In genomic region chr19:32956143-32956915, GRCm38 (mm10) we compare ENCODE assay signal across 8 mouse cellular contexts.
DNase-seq lines count a peak whose midpoint lies in the region; ATAC-seq lines count a peak whose summit lies in the region.

No protein-coding gene starts in this region.

- peak; percentile 41 for DNase-seq in heart, embryonic 10.5 days (ENCODE audit: low spot score)
- DNase-seq in heart, adult 8-10 months (ENCODE audit: low spot score), result no peak
- DNase-seq in NIH3T3 (ENCODE audit: low read depth), result peak; percentile 38
- peak; percentile 34 for DNase-seq in midbrain, embryonic 14.5 days
- DNase-seq in testis, postnatal 14 days (ENCODE audit: low spot score), result no peak
- DNase-seq in urinary bladder, postnatal 10 days (ENCODE audit: low spot score), result no peak
- DNase-seq in cerebellum, postnatal 25 days, result no peak

- no peaks in the 10 kb centered on the region; the same call in 1 of the 2 replicates for H3K27me3 ChIP-seq in heart, embryonic 10.5 days (ENCODE audit: insufficient read depth, poor library complexity, severe bottlenecking)
- H3K27me3 ChIP-seq in hindbrain, embryonic 12.5 days, result peaks cover 5% of the 10 kb centered on the region; the same call in 1 of the 2 replicates
- no peaks in the 10 kb centered on the region for H3K27me3 ChIP-seq in midbrain, embryonic 14.5 days (ENCODE audit: control insufficient read depth, insufficient read depth, low read length)

- no peak overlapping the region for H3K9ac ChIP-seq in hindbrain, embryonic 12.5 days
- H3K9ac ChIP-seq in midbrain, embryonic 14.5 days (replicated peaks; ENCODE audit: low read length), result no peak overlapping the region

- peak overlapping the region; percentile 49 for H3K4me3 ChIP-seq in heart, embryonic 10.5 days
- peak overlapping the region; percentile 10; the same call in 1 of the 2 replicates for H3K4me3 ChIP-seq in hindbrain, embryonic 12.5 days
- no peak overlapping the region for H3K4me3 ChIP-seq in midbrain, embryonic 14.5 days (replicated peaks; ENCODE audit: low read depth, low read length)

- no peaks in the 10 kb centered on the region for H3K9me3 ChIP-seq in heart, embryonic 10.5 days
- H3K9me3 ChIP-seq in hindbrain, embryonic 12.5 days (replicated peaks), result no peaks in the 10 kb centered on the region
- H3K9me3 ChIP-seq in midbrain, embryonic 14.5 days (ENCODE audit: control insufficient read depth, low read length), result no peaks in the 10 kb centered on the region

- peaks cover 15% of the 10 kb centered on the region; the same call in 1 of the 2 replicates for H3K4me1 ChIP-seq in heart, embryonic 10.5 days
- peaks cover 22% of the 10 kb centered on the region for H3K4me1 ChIP-seq in hindbrain, embryonic 12.5 days
- H3K4me1 ChIP-seq in midbrain, embryonic 14.5 days (ENCODE audit: control insufficient read depth, insufficient read depth, low read length), result peaks cover 11% of the 10 kb centered on the region

- ATAC-seq in hindbrain, embryonic 12.5 days (ENCODE audit: low FRiP score), result no peak
- ATAC-seq in midbrain, embryonic 14.5 days (ENCODE audit: low FRiP score, low TSS enrichment), result no peak

- peak overlapping the region; percentile 46 for H3K4me2 ChIP-seq in hindbrain, embryonic 12.5 days (replicated peaks)
- H3K4me2 ChIP-seq in midbrain, embryonic 14.5 days (ENCODE audit: low read length), result peak overlapping the region; percentile 31

- 6% methylated on average over 9 of the region's 9 CpGs for WGBS in heart, embryonic 10.5 days
- WGBS in hindbrain, embryonic 12.5 days, result 4% methylated on average over 9 of the region's 9 CpGs
- 5% methylated on average over 9 of the region's 9 CpGs for WGBS in midbrain, embryonic 14.5 days

- H3K36me3 ChIP-seq in heart, embryonic 10.5 days, result no peaks in the 10 kb centered on the region
- no peaks in the 10 kb centered on the region for H3K36me3 ChIP-seq in hindbrain, embryonic 12.5 days
- H3K36me3 ChIP-seq in midbrain, embryonic 14.5 days (ENCODE audit: control insufficient read depth, insufficient read depth, low read length), result no peaks in the 10 kb centered on the region

- peak overlapping the region; percentile 42; the same call in 1 of the 2 replicates for H3K27ac ChIP-seq in heart, embryonic 10.5 days
- H3K27ac ChIP-seq in hindbrain, embryonic 12.5 days, result no peak overlapping the region
- H3K27ac ChIP-seq in midbrain, embryonic 14.5 days (replicated peaks; ENCODE audit: low read depth, low read length), result no peak overlapping the region

Comparison
In these comparisons a context has a peak if more than half of its experiments do, and no peak if none do; other contexts are left out.
1. DNase-seq: peak in heart, embryonic 10.5 days (single experiment), NIH3T3 (single experiment) and midbrain, embryonic 14.5 days (single experiment); none in heart, adult 8-10 months (single experiment), testis, postnatal 14 days (single experiment), urinary bladder, postnatal 10 days (single experiment) and cerebellum, postnatal 25 days (0 of 2).